Mouse (Mus musculus): ENCODE results near the gene Btf3.

Gene Btf3

GRCm38 (mm10) chr13:98275646-98276045 lies 41.2 kb downstream of the Btf3 start:
- peak; percentile 87 for DNase-seq (ENCODE audit: low read depth)

- no peak for DNase-seq (ENCODE audit: low read depth)
Observed at GRCm38 (mm10) chr13:98274023-98274422, 42.8 kb downstream of the Btf3 start.

- DNase-seq (ENCODE audit: low read depth), result no peak
Observed at GRCm38 (mm10) chr13:98264111-98264510, 52.7 kb downstream of the Btf3 start.

- no peak for DNase-seq (ENCODE audit: low read depth)
Observed at GRCm38 (mm10) chr13:98263458-98263987, 53.3 kb downstream of the Btf3 start.

GRCm38 (mm10) chr13:98262636-98263457 lies 54.0 kb downstream of the Btf3 start, which contains the start of the genes Utp15 and Ankra2:
Utp15 (minus strand) TSS chr13:98263041.
Ankra2 (plus strand) TSS chr13:98263074.
- DNase-seq (ENCODE audit: low read depth), result peak; percentile 96

All from fibroblast of lung, adult 2 months (primary cell).